Mouse (Mus musculus) liver (tissue): ENCODE measurements at regions not wholly inside any gene's neighbourhood (a gene's known extent, or its start where the extent isn't known, plus 50 kb on each side); places are given as distances from the start of the nearest gene placed in this dataset.

ENCODE experiments used
- DNase-seq: peaks from one replicate; pipeline ENCODE4 v3.0.0-alpha.2; 2020; ENCODE audit warnings: mixed read lengths

GRCm38 (mm10) chr11:55772538-55772937 lies 164.5 kb upstream of the Glra1 start:
- no peak for DNase-seq

- no peak for DNase-seq
Measured at GRCm38 (mm10) chr11:55772107-55772506, 164.1 kb upstream of the Glra1 start.

GRCm38 (mm10) chr11:55764846-55765245 lies 156.8 kb upstream of the Glra1 start:
- DNase-seq, result no peak
